Mouse (Mus musculus) liver, adult 2 months (tissue): ENCODE results near the gene Gm45140.

Experiments
- CTCF ChIP-seq: fragments of 200-500 bp; IDR thresholded peaks from 2 replicates; pipeline ENCODE4 v1.5.1; 2011; ENCODE audit warnings: low read depth, low read length, control low read depth
- POLR2A ChIP-seq: fragments of 200-500 bp; IDR thresholded peaks from 2 replicates; pipeline ENCODE4 v1.6.1; 2011; ENCODE audit warnings: low read length, control low read depth; ENCODE audit not compliant: insufficient read depth; ENCODE audit errors: extremely low read depth

- TF ChIP-seq CTCF (peak; percentile 22; the same call in 1 of the 2 replicates), POLR2A (no peak)
Measured at GRCm38 (mm10) chr6:87742804-87743203, 92.8 kb downstream of the Gm45140 start.
